Comparison of ENCODE assay signal across 11 mouse cellular contexts in genomic region chr4:118239960-118240689, GRCm38 (mm10). TPM values are rescaled to one million over a fixed set of nuclear protein-coding genes. Genes with fewer than 3 reads are reported as not detected.
DNase-seq lines count a peak whose midpoint lies in the region; ATAC-seq lines count a peak whose summit lies in the region.
"Had no signal": no experiment of that assay in that cellular context is flagged by ENCODE, and none has a peak within 500 bp of the region (broad histone marks: within the 10 kb centered on the region; RNA-seq: fewer than 3 reads in every experiment).

No protein-coding gene starts in this region.

- peaks cover 16% of the 10 kb centered on the region for H3K4me1 ChIP-seq in forebrain, embryonic 15.5 days

- peaks cover 28% of the 10 kb centered on the region for H3K36me3 ChIP-seq in forebrain, embryonic 15.5 days

- no peaks in the 10 kb centered on the region for H3K9me3 ChIP-seq in forebrain, embryonic 15.5 days
- H3K9me3 ChIP-seq: forebrain, embryonic 12.5 days had no signal

- 92% methylated on average over 16 of the region's 16 CpGs for whole genome bisulfite sequencing in forebrain, embryonic 15.5 days

- H3K27me3 ChIP-seq in forebrain, embryonic 15.5 days: no peaks in the 10 kb centered on the region
- H3K27me3 ChIP-seq: forebrain, embryonic 12.5 days had no signal

- intact Hi-C loops in gastrocnemius, postnatal 36 days (cut with DNase I): no loop called here

- no peak for ATAC-seq in cerebellum, adult (ENCODE audit: insufficient number of reproducible peaks, low FRiP score, low TSS enrichment)
- no peak for ATAC-seq in forebrain, embryonic 15.5 days (replicated peaks)

- no peak overlapping the region for H3K27ac ChIP-seq in forebrain, embryonic 15.5 days (replicated peaks)
- H3K27ac ChIP-seq: forebrain, embryonic 12.5 days had no signal

- no peak overlapping the region for H3K4me3 ChIP-seq in forebrain, embryonic 15.5 days
- H3K4me3 ChIP-seq: forebrain, embryonic 12.5 days had no signal

- DNase-seq in cerebellum, adult 9-11 months: peak; percentile 17
- DNase-seq in kidney, adult 11 months: peak; percentile 91
- DNase-seq in kidney, postnatal 36 days: peak; percentile 78 to 91
- DNase-seq in lung, postnatal 36 days: peak; percentile 40
- DNase-seq in gastrocnemius, adult 18-20 months (ENCODE audit: low spot score): no peak
- DNase-seq in gastrocnemius, postnatal 36 days: no peak
- DNase-seq: cerebellum, adult 8-10 months; gastrocnemius, postnatal 14 days had no signal

- no peak overlapping the region for H3K9ac ChIP-seq in forebrain, embryonic 15.5 days (replicated peaks)
- H3K9ac ChIP-seq: forebrain, embryonic 12.5 days had no signal

- H3K4me2 ChIP-seq in forebrain, embryonic 15.5 days (replicated peaks): no peak overlapping the region
- H3K4me2 ChIP-seq: forebrain, embryonic 12.5 days had no signal

RNA-seq across cellular contexts. Expression of gene Ptprf, which starts 51.1 kb away (rescaled TPM):
- 1 to 10 TPM; 2.0 to 2.2 TPM for total RNA-seq in gastrocnemius, adult 18-20 months (2021)
- polyA plus RNA-seq in forebrain, embryonic 15.5 days (2015; fragmentation: Nextera tagmentation; extraction: Ambion mirVana): 75.9 and 76.1 TPM in 2 replicates
- 1 to 10 TPM; 2.7 to 3.0 TPM for total RNA-seq in gastrocnemius, postnatal 36 days (2021)

Comparison
In these comparisons a context has a peak if more than half of its experiments do, and no peak if none do; other contexts are left out.
1. DNase-seq: peak in cerebellum, adult 9-11 months (single experiment), kidney, adult 11 months (single experiment), kidney, postnatal 36 days (2 of 2) and lung, postnatal 36 days (single experiment); none in gastrocnemius, adult 18-20 months (single experiment) and gastrocnemius, postnatal 36 days (0 of 2).